Mouse (Mus musculus) E14TG2a.4 (cell line): Measurements from ENCODE around the gene Cers1.

Experiments used
- CTCF ChIP-seq: conservative IDR thresholded peaks from 2 replicates; pipeline ENCODE4 v1.5.1; 2014; ENCODE audit warnings: low read length
- NANOG ChIP-seq: IDR thresholded peaks from 2 replicates; pipeline ENCODE4 v1.6.1; 2014; ENCODE audit warnings: borderline replicate concordance, low read length, mixed read lengths

GRCm38 (mm10) chr8:70347443-70347842 lies 31.9 kb downstream of the Cers1 start:
- no peak for TF ChIP-seq CTCF
- no peak for TF ChIP-seq NANOG
